Mouse (Mus musculus) Patski (cell line): ENCODE data around the gene Rbmx2. TPM values are rescaled to one million over a fixed set of nuclear protein-coding genes. Genes with fewer than 3 reads are reported as not detected.

Experiments used
- ATAC-seq: fragments of 100-300 bp; one replicate; pipeline ENCODE4 v1.8.0; 2021
- CTCF ChIA-PET: fragments of 350-600 bp; sonication (Branson Sonifier 250); formaldehyde crosslinking; loops from one replicate; lab custom pipeline; 2022; ENCODE audit warnings: inconsistent platforms; lab: Charles Lee
- POLR2A ChIA-PET: fragments of 350-600 bp; sonication (Branson Sonifier 250); formaldehyde crosslinking; loops from one replicate; lab custom pipeline; 2022; ENCODE audit warnings: antibody characterized with exemption, inconsistent platforms; lab: Charles Lee
- DNase-seq: peaks from one replicate; pipeline ENCODE4 v3.0.0-alpha.2; 2011; ENCODE audit warnings: low read depth, low spot score
- H3K27me3 ChIP-seq: fragments of 371-371 bp; one replicate; pipeline ENCODE4 v1.5.1; 2021
- CTCF ChIP-seq: fragments of 100-300 bp; IDR thresholded peaks from one replicate; pipeline ENCODE4 v1.5.1; 2021
- in situ Hi-C: fragments of 300-500 bp; cut with MboI; formaldehyde crosslinking; loops from 3 replicates; pipeline ENCODE4 v1.11.1; 2018; ENCODE audit warnings: low pct_unique_long_range_greater_than_20kb, mixed read lengths
- polyA plus RNA-seq: library from polyadenylated mRNA; unstranded; gene quantifications from one replicate; pipeline ENCODE4 v1.2.3, GENCODE M21; 2021

The Rbmx2 gene
- polyA plus RNA-seq: 6.8 TPM

DNA sequence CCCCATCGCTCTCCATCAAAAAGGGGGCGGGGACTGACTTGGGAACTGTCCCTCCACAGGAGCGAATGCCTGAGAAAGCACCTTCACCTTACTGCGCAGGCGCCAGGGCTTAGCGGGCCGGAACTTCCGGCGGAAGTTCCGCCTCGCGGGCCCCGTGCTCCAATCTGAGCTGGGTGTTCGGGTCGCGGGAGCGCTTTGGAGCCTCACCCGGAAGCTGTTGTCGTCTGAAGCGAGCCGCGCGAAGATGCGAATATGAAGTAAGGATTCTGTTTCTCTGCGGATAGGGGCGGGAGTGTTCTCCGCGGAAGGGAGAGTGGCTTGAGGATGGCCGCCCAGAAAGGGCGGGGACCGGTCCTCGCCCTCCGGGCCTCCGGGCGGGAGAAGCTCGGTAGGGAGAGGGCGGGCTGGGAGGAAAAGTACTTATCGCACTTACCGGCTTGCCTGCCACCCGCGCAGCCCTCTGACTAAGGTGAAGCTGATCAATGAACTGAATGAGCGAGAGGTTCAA lies at the start of gene Rbmx2:
Gene Rbmx2, plus strand, starts transcription at position 141 of the 508 bp plus-strand sequence.
- CTCF ChIA-PET: no interaction called here
- in situ Hi-C loops: loop anchor here (25.0 kb wide), 1 partner anchor 592 kb away; the partner anchor contains the start of gene Enox2

DNA sequence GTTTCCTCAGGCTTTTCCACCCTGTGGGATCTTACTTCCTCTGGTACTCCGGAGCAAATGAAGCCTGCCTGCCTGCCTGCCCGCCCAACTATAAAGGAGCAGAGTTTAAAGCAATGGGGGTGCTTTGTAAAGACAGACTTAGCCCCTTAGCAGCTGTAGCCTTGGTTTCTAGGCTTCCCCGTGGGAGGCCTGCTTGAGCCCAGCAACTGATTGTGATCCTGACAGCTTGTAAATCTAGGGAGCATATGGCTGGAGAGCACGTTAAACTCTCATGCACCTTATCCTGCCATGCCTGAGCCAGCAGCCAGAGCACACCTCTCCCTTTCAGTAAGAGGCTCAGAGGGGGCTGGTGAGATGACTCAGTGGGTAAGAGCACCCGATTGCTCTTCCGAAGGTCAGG lies 28.0 kb upstream of the Rbmx2 start:
- ChIA-PET POLR2A (no interaction called here), CTCF (interaction anchor here (2.1 kb wide), 1 partner anchor 9 kb away, joined by 4 read pairs; no protein-coding TSS in a partner anchor)
- in situ Hi-C loops: no loop called here
- H3K27me3 ChIP-seq: peaks cover 40% of the 10 kb centered on the region
- ATAC-seq: no peak
- DNase-seq: no peak
- no peak for TF ChIP-seq CTCF

More for the DNA sequence above, at the start of gene Rbmx2:
- H3K27me3 ChIP-seq: peaks cover 21% of the 10 kb centered on the region
- TF ChIP-seq CTCF: no peak
- POLR2A ChIA-PET: no interaction called here
- ATAC-seq (peak; percentile 88), DNase-seq (peak; percentile 31)

DNA sequence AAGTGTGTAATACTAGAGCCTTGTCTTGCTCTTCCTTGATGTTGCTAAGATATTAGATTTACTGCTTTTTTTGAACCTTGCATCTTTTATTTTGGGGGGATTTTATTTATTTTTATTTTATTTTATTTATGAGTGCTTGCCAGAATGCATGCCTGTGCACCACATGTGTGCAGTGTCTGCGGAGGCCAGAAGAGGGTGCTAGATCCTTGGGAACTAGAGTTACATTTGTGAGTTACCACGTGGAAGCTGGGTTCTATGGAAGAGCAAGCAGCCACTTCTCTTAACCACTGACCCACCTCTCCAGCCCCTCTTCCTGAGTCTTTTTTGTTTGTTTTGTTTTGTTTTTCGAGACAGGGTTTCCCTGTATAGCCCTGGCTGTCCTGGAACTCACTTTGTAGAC lies 25.2 kb upstream of the Rbmx2 start:
- DNase-seq (no peak), ATAC-seq (no peak)
- ChIA-PET CTCF (no interaction called here), POLR2A (no interaction called here)
- peak; percentile 22 for TF ChIP-seq CTCF
- peaks cover 34% of the 10 kb centered on the region for H3K27me3 ChIP-seq
- in situ Hi-C loops: no loop called here

DNA sequence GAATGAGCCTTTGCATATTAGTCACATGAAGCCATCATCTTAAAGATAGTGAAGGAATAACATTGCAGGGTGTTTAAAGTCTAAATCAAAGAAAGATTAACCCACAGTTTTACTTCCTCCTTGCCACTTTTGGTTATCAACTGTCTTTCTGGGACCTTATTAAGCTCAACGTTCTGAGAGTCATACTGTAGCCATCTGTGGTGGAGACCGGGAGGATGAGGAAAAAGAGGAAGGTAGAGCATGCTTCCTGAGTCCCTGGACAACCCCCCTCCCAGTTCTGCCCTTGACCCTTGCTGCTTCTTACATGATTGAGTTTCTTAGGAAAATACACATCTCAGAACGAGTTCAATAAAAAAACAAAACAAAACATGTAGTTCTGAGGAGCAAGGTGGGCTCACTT lies 23.1 kb upstream of the Rbmx2 start:
- no peak for TF ChIP-seq CTCF
- DNase-seq (no peak), ATAC-seq (no peak)
- POLR2A ChIA-PET: no interaction called here
- peaks cover 27% of the 10 kb centered on the region for H3K27me3 ChIP-seq
- CTCF ChIA-PET: interaction anchor here (1.5 kb wide), 1 partner anchor 28 kb away, joined by 3 read pairs; no protein-coding TSS in a partner anchor
- in situ Hi-C loops: no loop called here

DNA sequence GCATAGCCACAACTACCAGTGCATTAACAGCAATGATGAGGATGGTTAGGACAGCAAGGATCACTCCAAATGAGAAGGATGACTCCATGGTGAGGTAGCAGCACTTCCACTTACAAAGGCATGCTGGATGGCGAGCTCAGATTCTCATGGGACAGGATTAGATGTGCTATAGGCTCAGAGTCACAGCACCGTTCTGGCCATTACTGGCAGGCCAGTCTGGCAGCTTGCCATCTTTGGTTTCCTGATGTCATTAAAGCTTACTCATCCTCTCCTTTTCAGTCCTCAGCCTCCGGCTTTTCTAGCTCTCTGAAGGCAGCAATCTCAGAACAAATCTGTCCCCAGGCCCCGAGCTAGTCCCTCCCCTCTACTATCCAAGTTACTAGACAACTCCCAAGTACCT lies 20.6 kb upstream of the Rbmx2 start, which contains the start of gene Gpr119:
Gene Gpr119, minus strand, starts transcription at position 308 of the 400 bp plus-strand sequence.
- CTCF ChIA-PET: interaction anchor here (1.5 kb wide), 2 partner anchors 10 kb away, joined by 3 to 4 read pairs; no protein-coding TSS in a partner anchor
- ATAC-seq (peak; percentile 51), DNase-seq (peak; percentile 25)
- in situ Hi-C loops: no loop called here
- TF ChIP-seq CTCF: no peak
- peaks cover 19% of the 10 kb centered on the region for H3K27me3 ChIP-seq
- POLR2A ChIA-PET: no interaction called here

DNA sequence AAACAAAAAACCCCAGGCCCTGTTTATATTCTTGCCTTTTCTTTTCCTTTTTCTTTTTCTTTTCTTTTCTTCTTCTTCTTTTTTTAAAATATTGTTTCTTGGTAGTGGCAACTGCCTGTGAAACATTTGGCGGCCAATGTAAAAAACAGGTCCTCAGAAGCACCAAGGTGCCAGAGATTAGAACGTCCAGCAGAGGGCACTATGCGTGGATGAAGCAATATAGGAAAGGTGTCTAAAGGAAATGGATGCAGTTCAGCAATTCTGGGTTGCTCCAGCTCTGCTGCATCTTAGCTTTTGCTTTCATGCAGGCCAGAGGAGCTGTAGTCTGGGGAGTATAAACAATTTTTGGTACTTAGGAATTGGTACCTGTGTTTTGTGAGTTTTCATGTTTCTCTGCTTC lies 11.4 kb upstream of the Rbmx2 start:
- ChIA-PET POLR2A (no interaction called here), CTCF (interaction anchor here (1.0 to 2.0 kb wide), 2 partner anchors 9 to 10 kb away, joined by 3 to 5 read pairs; partner anchors contain the start of gene Gpr119)
- peak; percentile 70 for TF ChIP-seq CTCF
- DNase-seq: no peak
- H3K27me3 ChIP-seq: peaks cover 34% of the 10 kb centered on the region
- in situ Hi-C loops: loop anchor here (25.0 kb wide), 1 partner anchor 604 kb away; the partner anchor contains the start of gene Enox2
- ATAC-seq: peak; percentile 62

DNA sequence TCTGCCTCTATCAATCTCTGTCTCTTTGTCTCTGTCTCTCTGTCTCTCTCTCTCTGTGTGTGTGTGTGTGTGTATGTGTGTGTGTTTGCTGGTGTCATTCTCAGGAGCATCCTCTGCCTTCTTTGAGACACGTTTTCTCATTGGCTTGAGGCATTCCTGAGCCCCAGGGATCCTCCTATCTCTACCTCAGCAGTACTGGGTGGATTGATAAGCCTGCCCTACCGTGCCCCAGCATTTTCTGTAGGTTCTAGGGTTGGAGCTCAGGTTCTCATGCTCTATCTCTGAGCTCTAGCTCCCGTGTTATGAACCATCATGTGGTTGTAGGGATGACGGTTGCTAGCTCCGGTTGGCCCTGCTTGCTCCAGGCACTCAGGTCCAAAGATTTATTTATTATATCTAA lies 10.9 kb upstream of the Rbmx2 start:
- in situ Hi-C loops: loop anchor here (25.0 kb wide), 1 partner anchor 603 kb away; the partner anchor contains the start of gene Enox2
- POLR2A ChIA-PET: no interaction called here
- DNase-seq: no peak
- TF ChIP-seq CTCF: no peak
- H3K27me3 ChIP-seq: peaks cover 37% of the 10 kb centered on the region
- ATAC-seq: no peak
- CTCF ChIA-PET: interaction anchor here (1.0 to 2.0 kb wide), 2 partner anchors 9 kb away, joined by 3 to 5 read pairs; partner anchors contain the start of gene Gpr119

DNA sequence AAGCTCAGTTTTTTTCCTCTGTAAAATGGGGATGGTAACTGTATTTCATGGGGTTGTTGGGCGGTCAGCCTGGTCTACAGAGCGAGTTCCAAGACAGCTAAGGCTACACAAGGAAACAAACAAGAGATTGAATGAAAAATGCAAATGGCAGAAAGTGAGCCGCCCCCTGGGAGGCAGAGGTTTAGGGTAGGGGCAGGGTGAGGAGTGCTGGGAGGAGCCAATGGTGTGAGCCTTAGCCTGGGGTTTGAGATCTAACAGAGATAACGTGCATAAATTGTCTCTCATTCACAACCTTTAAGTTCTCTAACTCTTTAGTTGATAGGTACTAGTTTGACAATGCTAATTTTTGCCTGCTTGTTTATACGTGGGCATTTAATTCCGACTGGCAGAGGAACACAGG lies 344 bp upstream of the Rbmx2 start:
- in situ Hi-C loops: loop anchor here (25.0 kb wide), 1 partner anchor 593 kb away; the partner anchor contains the start of gene Enox2
- peaks cover 25% of the 10 kb centered on the region for H3K27me3 ChIP-seq
- CTCF ChIA-PET: no interaction called here
- DNase-seq (no peak), ATAC-seq (peak; percentile 53)
- POLR2A ChIA-PET: no interaction called here
- no peak for TF ChIP-seq CTCF

DNA sequence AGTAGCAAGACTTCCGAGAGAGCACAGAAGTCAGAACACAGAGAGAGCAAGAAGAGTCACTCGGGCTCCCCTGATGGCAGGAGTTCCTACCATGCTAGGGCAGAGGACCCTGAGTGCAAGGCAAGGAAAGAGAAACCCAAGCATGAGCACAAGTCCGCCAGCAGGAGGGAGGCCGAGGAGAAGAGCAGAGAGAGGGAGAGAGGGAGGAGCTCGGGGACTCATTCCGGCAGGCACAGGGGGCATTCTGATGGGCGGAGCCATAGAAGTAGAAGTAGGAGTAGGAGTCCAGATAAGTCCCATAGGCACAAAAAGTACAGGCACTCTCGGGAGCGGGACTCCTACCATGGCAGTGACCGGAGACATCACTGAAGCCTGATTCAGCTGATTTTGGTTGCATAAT lies 14.9 kb downstream of the Rbmx2 start:
- CTCF ChIA-PET: no interaction called here
- no peaks in the 10 kb centered on the region for H3K27me3 ChIP-seq
- POLR2A ChIA-PET: no interaction called here
- ATAC-seq: no peak
- TF ChIP-seq CTCF: no peak
- in situ Hi-C loops: no loop called here
- DNase-seq: no peak

DNA sequence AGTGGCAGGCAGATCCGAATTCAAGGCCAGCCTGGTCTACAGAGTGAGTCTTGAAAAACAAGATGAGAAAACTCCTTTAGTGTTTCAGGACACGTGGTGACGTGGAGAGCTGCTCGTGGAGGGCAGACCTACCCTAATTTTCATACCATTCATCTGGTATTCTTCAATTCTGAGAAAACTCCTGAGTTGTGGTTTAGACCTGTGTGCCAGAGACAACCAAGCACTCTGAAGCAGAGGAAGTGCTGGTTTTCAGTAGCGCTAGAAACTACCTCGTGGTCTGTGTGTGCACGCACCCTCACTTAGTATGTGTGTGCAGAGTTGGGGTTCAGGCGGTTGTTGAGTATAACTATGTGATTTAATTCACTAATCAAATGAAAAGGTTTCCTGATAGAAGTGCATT lies 18.0 kb downstream of the Rbmx2 start:
- ChIA-PET POLR2A (no interaction called here), CTCF (no interaction called here)
- ATAC-seq: no peak

DNA sequence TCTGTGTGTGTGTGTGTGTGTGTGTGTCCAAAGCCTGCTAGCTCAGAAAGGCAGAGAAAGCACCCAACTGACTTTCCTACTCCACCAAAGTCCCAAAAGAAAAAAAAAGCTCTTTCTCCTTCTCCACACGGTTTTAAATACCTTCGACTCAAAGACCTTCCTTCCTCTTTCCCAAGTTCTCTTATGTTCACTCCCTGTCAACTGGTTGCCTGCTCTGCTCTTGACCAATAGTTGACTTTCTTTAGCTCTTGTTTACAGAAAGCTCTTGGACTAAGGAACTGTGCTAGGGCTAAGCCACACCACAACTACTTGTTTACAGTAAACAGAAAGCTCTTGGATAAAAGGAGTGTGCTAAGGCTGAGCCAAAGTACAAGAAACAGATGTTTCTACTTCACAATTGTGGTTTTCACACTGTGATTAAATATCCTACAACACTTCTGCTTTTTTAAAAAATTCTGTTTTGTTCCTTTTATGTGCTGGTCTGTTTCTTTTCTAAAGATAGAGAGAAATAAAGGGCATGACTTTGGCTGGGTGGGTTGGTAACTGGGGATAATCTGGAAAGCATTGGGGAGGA lies 60.0 kb downstream of the Rbmx2 start:
- no peak for ATAC-seq
- peaks cover 11% of the 10 kb centered on the region for H3K27me3 ChIP-seq
- no peak for DNase-seq
- in situ Hi-C loops: no loop called here
- CTCF ChIA-PET: no interaction called here
- POLR2A ChIA-PET: interaction anchor here (0.7 kb wide), 1 partner anchor 33 kb away, joined by 3 read pairs; no protein-coding TSS in a partner anchor
- no peak for TF ChIP-seq CTCF

More for the DNA sequence above, 18.0 kb downstream of the Rbmx2 start:
- no peaks in the 10 kb centered on the region for H3K27me3 ChIP-seq
- in situ Hi-C loops: no loop called here
- TF ChIP-seq CTCF: no peak
- DNase-seq: no peak

Other genes starting within 250 kb of the Rbmx2 start
- gene Elf4, start 231.9 kb upstream of the Rbmx2 start, polyA plus RNA-seq: 8.6 TPM
- 180 TPM for gene Aifm1, start 181.4 kb upstream of the Rbmx2 start, polyA plus RNA-seq
- gene Rab33a, start 175.7 kb upstream of the Rbmx2 start, polyA plus RNA-seq: 0.06 TPM
- gene Zfp280c, start 100.5 kb upstream of the Rbmx2 start, polyA plus RNA-seq: 16.7 TPM
- gene Slc25a14, start 71.6 kb upstream of the Rbmx2 start, polyA plus RNA-seq: 13.6 TPM
- not detected for gene Gpr119, start 20.5 kb upstream of the Rbmx2 start, polyA plus RNA-seq
- not detected for gene Gm595, start 182.7 kb downstream of the Rbmx2 start, polyA plus RNA-seq